20 mouse cellular contexts compared by ENCODE assay signal in genomic region chr13:70793660-70794059, GRCm38 (mm10). TPM values are rescaled to one million over a fixed set of nuclear protein-coding genes. Genes with fewer than 3 reads are reported as not detected.
DNase-seq lines count a peak whose midpoint lies in the region; ATAC-seq and TF ChIP-seq lines count a peak whose summit lies in the region.
"Had no signal": no experiment of that assay in that cellular context is flagged by ENCODE, and none has a peak within 500 bp of the region (broad histone marks: within the 10 kb centered on the region; RNA-seq: fewer than 3 reads in every experiment).

No protein-coding gene starts in this region.

- no peak for TF ChIP-seq POLR2A in kidney, adult 2 months (IDR thresholded peaks at IDR 0.05; ENCODE audit: low read depth, low read length)
- no peak for TF ChIP-seq POLR2A in myocyte (IDR thresholded peaks at IDR 0.05; ENCODE audit: insufficient read length, low read depth)

- H3K27me3 ChIP-seq in kidney, embryonic 14.5 days (ENCODE audit: control insufficient read depth, insufficient read depth, low read length) = no peaks in the 10 kb centered on the region
- H3K27me3 ChIP-seq in kidney, adult 2 months (replicated peaks; ENCODE audit: control insufficient read depth, insufficient read depth, low read length) = no peaks in the 10 kb centered on the region
- no peaks in the 10 kb centered on the region for H3K27me3 ChIP-seq in lung, embryonic 14.5 days (ENCODE audit: insufficient read depth, low read length)
- H3K27me3 ChIP-seq in myocyte (ENCODE audit: control insufficient read depth, insufficient read depth, insufficient read length) = no peaks in the 10 kb centered on the region
- H3K27me3 ChIP-seq: heart, embryonic 13.5 days; hindbrain, embryonic 12.5 days had no signal

- no peaks in the 10 kb centered on the region; the same call in 1 of the 2 replicates for H3K36me3 ChIP-seq in kidney, embryonic 14.5 days (ENCODE audit: control insufficient read depth, insufficient read depth, low read length)
- no peaks in the 10 kb centered on the region for H3K36me3 ChIP-seq in kidney, adult 2 months (ENCODE audit: control insufficient read depth, insufficient read depth, low read length)
- H3K36me3 ChIP-seq in lung, embryonic 14.5 days (ENCODE audit: insufficient read depth) = no peaks in the 10 kb centered on the region
- no peaks in the 10 kb centered on the region for H3K36me3 ChIP-seq in myocyte (ENCODE audit: control insufficient read depth, insufficient read depth)
- H3K36me3 ChIP-seq: forebrain, embryonic 10.5 days; heart, embryonic 13.5 days; hindbrain, embryonic 12.5 days had no signal

- no peak overlapping the region for H3ac ChIP-seq in myocyte (ENCODE audit: control insufficient read depth, insufficient read length)

- peak; percentile 17; the same call in 1 of the 2 replicates for ATAC-seq in kidney, embryonic 14.5 days (ENCODE audit: low FRiP score, low TSS enrichment)
- 0 out of 2 replicates have a peak, but pooled peaks have one; percentile 17 for ATAC-seq in lung, embryonic 14.5 days (ENCODE audit: insufficient read depth)
- ATAC-seq: forebrain, embryonic 14.5 days had no signal

- H3K4me2 ChIP-seq in kidney, embryonic 14.5 days (replicated peaks; ENCODE audit: low read depth, low read length) = no peak overlapping the region
- H3K4me2 ChIP-seq in lung, embryonic 14.5 days = no peak overlapping the region
- peak overlapping the region; percentile 29 for H3K4me2 ChIP-seq in myocyte (ENCODE audit: low read depth)
- H3K4me2 ChIP-seq: heart, embryonic 13.5 days; hindbrain, embryonic 12.5 days had no signal

- no peak overlapping the region for H3K9ac ChIP-seq in kidney, embryonic 14.5 days (ENCODE audit: low read depth, low read length)
- no peak overlapping the region for H3K9ac ChIP-seq in lung, embryonic 14.5 days
- H3K9ac ChIP-seq: heart, embryonic 13.5 days; hindbrain, embryonic 12.5 days had no signal

- intact Hi-C loops in left cerebral cortex, postnatal 14 days (cut with DNase I) = no loop called here

- peak overlapping the region; percentile 70; the same call in 1 of the 2 replicates for H3K27ac ChIP-seq in kidney, embryonic 14.5 days (ENCODE audit: low read depth, low read length)
- no peak overlapping the region for H3K27ac ChIP-seq in kidney, adult 2 months (ENCODE audit: insufficient read depth, low read depth, low read length)
- H3K27ac ChIP-seq in lung, embryonic 14.5 days (ENCODE audit: low read depth) = no peak overlapping the region
- H3K27ac ChIP-seq: forebrain, embryonic 10.5 days; gastrocnemius, adult 2 months; heart, embryonic 13.5 days; hindbrain, embryonic 12.5 days had no signal

- no peak for TF ChIP-seq CTCF in kidney, adult 2 months (conservative IDR thresholded peaks at IDR 0.05; ENCODE audit: insufficient read depth, insufficient read length, low read depth, low read length)
- TF ChIP-seq CTCF in lung, embryonic 14.5 days (IDR thresholded peaks at IDR 0.05; ENCODE audit: low read depth) = no peak

- H3K9me3 ChIP-seq in kidney, embryonic 14.5 days (ENCODE audit: control insufficient read depth, low read length) = no peaks in the 10 kb centered on the region
- no peaks in the 10 kb centered on the region for H3K9me3 ChIP-seq in lung, embryonic 14.5 days (ENCODE audit: low read depth, low read length)
- H3K9me3 ChIP-seq: forebrain, embryonic 10.5 days; heart, embryonic 13.5 days; hindbrain, embryonic 12.5 days had no signal

- WGBS in kidney, embryonic 14.5 days = 35% methylated on average over 4 of the region's 4 CpGs
- WGBS in kidney, adult 2 months = 33% methylated on average over 4 of the region's 4 CpGs
- WGBS in lung, embryonic 14.5 days = 29% methylated on average over 4 of the region's 4 CpGs

- no peak overlapping the region for H3K4me3 ChIP-seq in kidney, embryonic 14.5 days (ENCODE audit: low read length)
- H3K4me3 ChIP-seq in kidney, adult 2 months (ENCODE audit: insufficient read depth, low read depth, low read length) = no peak overlapping the region
- no peak overlapping the region for H3K4me3 ChIP-seq in lung, embryonic 14.5 days (ENCODE audit: low read depth, low read length)
- no peak overlapping the region for H3K4me3 ChIP-seq in myocyte
- H3K4me3 ChIP-seq: erythroblast, embryonic 14.5 days; forebrain, embryonic 10.5 days; gastrocnemius, adult 2 months; heart, embryonic 13.5 days; hindbrain, embryonic 12.5 days had no signal

- no peak for DNase-seq in kidney, adult 2 months
- no peak for DNase-seq in lung, embryonic 14.5 days
- DNase-seq in lung, postnatal 14 days = no peak
- DNase-seq in left cerebral cortex, adult 9 months (ENCODE audit: low spot score in 2 of 2) = no peak
- DNase-seq in left cerebral cortex, postnatal 14 days (ENCODE audit: low spot score in 2 of 2) = no peak
- DNase-seq: adrenal gland, adult 2 months; adrenal gland, postnatal 25 days; cerebellum, adult 18-20 months; cerebellum, postnatal 10 days; gastrocnemius, adult 2 months; gastrocnemius, postnatal 25 days; heart, postnatal 4 days had no signal

- peaks cover 15% of the 10 kb centered on the region; the same call in 1 of the 2 replicates for H3K4me1 ChIP-seq in kidney, embryonic 14.5 days (ENCODE audit: control insufficient read depth, insufficient read depth, low read length)
- H3K4me1 ChIP-seq in kidney, adult 2 months (ENCODE audit: control insufficient read depth, insufficient read depth, low read length) = peaks cover 8% of the 10 kb centered on the region; the same call in 1 of the 2 replicates
- H3K4me1 ChIP-seq in lung, embryonic 14.5 days (ENCODE audit: insufficient read depth) = no peaks in the 10 kb centered on the region

- no peaks in the 10 kb centered on the region for H3K79me2 ChIP-seq in myocyte (ENCODE audit: control insufficient read depth, insufficient read depth)

TF ChIP-seq in myocyte, 11 proteins besides CTCF, POLR2A, EP300 and RAD21:
- TF ChIP-seq MAX (IDR thresholded peaks at IDR 0.05; ENCODE audit: low read depth) (no peak), TCF12 (IDR thresholded peaks at IDR 0.05; ENCODE audit: insufficient read depth, poor library complexity, severe bottlenecking) (no peak), MYOG (IDR thresholded peaks at IDR 0.05; ENCODE audit: control insufficient read depth in 1 of 3, insufficient read depth in 1 of 3, insufficient read length in 2 of 3, low read depth in 2 of 3) (no peak), TCF3 (IDR thresholded peaks at IDR 0.05; ENCODE audit: insufficient read length, low read depth) (no peak)

RNA-seq across cellular contexts. Expression of gene Adamts16, which starts 48.0 kb away (rescaled TPM):
- polyA plus RNA-seq in kidney, embryonic 14.5 days (2014; fragmentation: Nextera tagmentation; extraction: Ambion mirVana) = 6.6 and 11.2 TPM in 2 replicates
- 1.2 and 1.4 TPM in 2 replicates for polyA plus RNA-seq in kidney, adult 2 months (2012; rRNA removed)
- polyA plus RNA-seq in lung, embryonic 14.5 days (2014; fragmentation: Nextera tagmentation; extraction: Ambion mirVana) = 0.04 and 0.07 TPM in 2 replicates
- polyA plus RNA-seq in myocyte (2012; fragmentation: generic; extraction: Trizol) = 0.67 TPM
- 1 to 10 TPM; 4.8 to 6.3 TPM for total RNA-seq in left cerebral cortex, postnatal 14 days (2021)
- total RNA-seq: granulocyte monocyte progenitor cell, adult 5-6 weeks had no signal
- polyA plus RNA-seq: erythroblast, embryonic 14.5 days had no signal
